Mouse (Mus musculus) lung, adult 2 months (tissue): Measurements from ENCODE around the gene Trim17.

Experiments
- CTCF ChIP-seq: fragments of 200-500 bp; IDR thresholded peaks from 2 replicates; pipeline ENCODE4 v1.5.1; 2011; ENCODE audit warnings: mild to moderate bottlenecking, low read length, control low read depth; ENCODE audit not compliant: insufficient read depth
- POLR2A ChIP-seq: fragments of 200-500 bp; IDR thresholded peaks from 2 replicates; pipeline ENCODE4 v1.6.1; 2011; ENCODE audit warnings: low read depth, mild to moderate bottlenecking, control low read depth, low read length, borderline replicate concordance; ENCODE audit errors: extremely low read depth

DNA sequence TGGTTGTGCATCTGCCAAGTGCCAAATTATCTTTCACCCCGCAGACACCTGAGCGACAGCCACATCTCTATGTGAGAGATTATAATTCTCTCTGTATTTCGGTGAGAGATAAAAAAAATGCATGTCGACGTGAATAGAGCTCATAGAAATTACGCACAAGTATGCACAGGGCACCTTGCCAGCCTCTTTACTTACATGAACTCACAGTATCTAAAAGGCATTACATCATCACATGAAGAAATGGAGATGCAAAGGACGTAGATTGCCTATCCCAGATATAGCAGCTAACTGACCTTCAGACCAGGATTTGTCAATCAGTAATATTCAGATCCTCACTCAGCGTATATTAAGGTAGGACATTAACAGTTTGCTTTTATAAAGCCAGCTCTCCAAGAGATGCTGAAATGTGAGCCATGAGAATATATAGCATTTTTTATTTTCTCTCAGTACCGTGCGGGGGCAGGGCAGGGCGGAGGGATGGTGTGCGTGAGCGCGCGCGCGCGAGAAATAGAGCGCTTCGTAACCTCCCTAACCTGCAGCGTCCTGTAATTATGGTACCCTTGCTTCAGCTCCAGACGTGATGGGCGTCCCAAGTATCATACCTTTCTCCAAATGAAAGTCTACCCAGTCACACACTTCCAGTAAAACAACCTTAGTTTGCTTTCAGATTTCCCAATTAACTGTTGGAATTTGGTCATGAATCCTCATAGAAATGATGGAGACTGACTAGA is 6.5 kb upstream of the Trim17 start:
- TF ChIP-seq CTCF: no peak
- no peak for TF ChIP-seq POLR2A
